Mouse (Mus musculus) 3T3-L1 (cell line): ENCODE data around the gene Cpne9.
A peak's percentile ranks its signal among the peaks of the same experiment; 100 is the strongest.

Source experiments
- DNase-seq: peaks from one replicate; pipeline ENCODE4 v3.0.0-alpha.2; 2015; ENCODE audit warnings: low read depth, low spot score

Cpne9 gene

DNA sequence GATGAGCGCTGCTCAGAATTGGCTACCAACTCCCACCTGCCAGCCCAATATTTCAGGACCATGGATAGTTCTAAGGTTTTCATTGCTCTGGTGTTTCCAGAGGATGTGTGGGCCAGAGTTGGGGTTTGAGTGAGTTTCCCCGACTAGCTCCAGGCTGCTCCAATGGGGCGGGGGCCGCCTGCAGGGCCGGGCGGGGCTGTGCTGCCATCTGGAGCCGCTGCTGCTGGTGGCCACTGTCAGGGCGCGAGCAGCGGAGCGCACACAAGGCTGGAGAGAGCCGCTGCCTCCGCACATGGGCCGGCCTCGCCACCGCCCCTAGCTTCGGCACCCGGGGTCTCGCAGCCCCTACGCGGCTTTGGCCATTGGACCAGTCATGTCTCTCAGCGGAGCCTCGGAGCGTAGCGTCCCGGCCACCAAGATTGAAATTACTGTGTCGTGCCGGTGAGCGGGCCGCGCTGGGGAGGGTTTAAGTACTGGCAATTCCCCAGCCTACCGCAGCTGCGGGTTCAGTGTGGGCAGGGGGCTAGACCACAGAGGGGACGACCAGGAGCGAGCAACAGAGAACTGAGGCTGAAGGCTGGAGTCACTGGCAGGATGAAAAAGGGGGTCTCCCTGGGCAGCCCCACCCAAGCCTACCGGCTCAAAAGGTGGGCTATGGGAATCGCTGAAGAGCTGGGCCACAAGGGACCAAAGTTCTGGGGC, at the start of gene Cpne9:
Gene Cpne9 (plus strand): TSS at position 207 of the 702 bp plus-strand sequence.
- peak; percentile 50 for DNase-seq

DNA sequence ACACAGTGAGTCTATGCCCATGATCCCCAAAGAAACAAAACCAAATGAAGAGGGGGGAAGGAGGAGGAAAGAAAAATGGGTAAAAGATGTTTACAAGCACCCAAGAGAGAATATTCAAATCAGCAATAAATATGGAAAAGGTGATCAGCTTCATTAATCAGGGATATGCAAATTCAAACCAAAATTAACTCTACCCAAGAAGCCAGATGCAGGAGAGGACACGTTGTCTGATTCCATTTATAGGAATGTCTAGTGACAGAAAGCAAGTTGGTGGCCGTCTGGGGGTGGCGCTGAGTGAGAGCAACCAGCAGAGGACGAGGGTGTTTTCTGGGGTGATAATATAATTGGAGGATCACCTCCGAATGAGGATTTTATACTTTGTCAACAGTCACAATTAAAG, 47.0 kb upstream of the Cpne9 start:
- no peak for DNase-seq

DNA sequence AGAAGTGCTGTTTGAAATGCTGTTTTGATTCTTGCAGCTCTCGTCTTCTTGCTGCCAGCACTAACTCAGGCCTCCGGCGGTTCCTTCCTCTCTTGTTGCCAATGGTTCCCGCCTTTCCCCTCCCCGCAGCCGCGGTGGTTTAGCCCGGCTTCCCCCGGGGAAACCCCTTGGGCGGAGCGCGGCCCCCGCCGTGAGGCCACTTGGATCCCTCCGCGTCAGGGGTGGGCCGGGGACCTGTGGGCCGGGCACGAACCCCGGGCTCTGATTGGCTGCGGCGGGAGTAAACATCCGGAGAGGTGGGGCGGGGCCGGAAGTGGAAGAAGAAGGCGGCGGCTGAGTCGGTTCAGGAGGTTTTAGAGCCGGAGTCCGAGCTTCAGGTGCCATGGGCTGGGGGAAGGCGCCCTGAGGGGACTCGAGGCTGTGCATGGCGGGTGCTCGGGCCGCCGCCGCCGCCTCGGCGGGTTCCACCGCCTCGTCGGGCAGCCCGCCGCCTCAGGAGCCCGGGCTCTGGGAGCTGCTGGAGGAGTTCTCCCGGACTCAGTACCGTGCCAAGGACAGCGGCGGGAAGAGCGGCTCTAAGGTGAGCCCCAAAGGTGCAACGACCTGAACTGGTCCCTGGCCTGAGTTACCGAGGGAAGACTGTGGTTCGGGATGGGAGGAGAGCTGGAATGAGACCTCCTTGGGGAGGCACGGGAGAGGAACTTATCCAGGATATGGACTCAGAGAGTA, 44.4 kb upstream of the Cpne9 start, which contains the start of gene Mtmr14:
Gene Mtmr14 (plus strand): TSS at position 302 of the 729 bp plus-strand sequence.
- DNase-seq: peak; percentile 97

DNA sequence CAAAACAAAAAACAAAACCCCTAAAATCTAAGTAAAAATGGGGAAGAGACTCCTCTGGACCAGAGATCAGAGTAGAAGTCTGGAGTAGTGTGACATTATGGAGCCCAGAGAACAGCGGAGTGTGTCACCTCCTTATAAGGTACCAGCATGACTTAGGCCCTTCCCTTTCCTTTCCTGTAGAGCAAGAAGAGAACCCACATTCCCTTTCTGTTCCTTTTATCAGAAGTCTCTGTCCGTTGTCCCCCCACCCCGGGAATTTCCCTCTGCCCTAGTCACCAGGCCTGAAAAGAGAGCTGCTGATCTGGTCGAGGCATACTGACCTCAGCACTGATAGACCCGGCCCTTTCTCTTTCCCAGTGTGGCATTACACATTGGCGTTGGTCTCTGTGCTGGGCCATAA, 43.7 kb upstream of the Cpne9 start:
- DNase-seq: peak; percentile 46

DNA sequence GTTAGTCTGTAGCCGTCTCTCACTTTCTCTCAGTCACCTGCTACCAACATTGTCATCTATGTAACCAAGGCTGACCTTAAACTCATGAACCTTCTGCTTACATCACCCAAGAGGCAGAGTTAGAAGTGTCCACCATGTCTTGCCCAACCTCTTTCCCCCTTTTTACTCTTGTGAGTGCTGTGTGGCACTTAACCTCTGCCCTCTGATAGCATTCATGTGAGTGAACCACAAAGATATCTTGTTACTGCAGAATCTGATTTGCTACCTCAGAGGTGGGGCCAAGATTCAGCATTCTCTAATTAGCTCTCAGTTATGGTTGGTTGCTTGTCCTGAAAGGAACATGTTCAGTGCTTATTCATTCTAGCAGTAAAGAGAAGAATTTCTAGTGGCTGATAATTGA, 39.4 kb upstream of the Cpne9 start:
- DNase-seq: no peak

DNA sequence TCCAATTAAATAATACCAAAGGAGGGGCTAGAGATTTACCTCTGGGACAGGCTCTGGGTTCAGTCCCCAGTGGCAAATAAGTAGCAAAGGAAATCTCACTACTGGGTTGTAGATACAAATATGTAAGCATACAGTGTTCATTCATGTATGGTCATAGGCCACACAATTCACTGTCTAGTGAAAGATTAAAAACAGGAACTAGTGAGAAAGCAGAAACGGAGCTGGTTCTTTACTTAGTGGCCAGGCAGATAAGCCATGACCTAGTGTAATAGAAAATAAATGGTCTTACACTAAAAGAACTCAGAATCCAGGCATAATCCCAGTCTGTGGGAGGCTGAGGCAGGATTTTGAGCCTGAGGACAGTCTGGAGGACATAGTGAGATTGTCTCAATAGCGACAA, 36.5 kb upstream of the Cpne9 start:
- no peak for DNase-seq

DNA sequence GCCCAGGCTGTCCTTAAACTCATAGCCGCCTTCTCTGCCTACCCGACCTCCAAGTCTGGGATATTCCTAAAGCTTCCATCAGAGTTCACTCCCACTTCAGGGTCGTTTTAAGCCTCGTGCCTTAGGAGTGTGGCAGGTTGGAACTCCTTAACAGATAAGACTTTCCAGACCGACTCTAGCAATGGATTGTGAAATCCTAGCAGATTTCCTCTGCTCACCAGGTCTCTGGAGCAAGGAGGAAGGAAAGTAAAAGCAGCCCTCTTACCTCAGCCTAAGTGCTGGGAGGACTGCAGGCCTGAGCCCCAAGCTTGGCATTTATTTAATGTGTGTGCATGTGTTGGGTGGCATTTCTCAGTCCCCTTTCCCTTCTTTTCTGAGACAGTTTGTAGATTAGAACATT, 31.3 kb upstream of the Cpne9 start:
- DNase-seq: no peak

DNA sequence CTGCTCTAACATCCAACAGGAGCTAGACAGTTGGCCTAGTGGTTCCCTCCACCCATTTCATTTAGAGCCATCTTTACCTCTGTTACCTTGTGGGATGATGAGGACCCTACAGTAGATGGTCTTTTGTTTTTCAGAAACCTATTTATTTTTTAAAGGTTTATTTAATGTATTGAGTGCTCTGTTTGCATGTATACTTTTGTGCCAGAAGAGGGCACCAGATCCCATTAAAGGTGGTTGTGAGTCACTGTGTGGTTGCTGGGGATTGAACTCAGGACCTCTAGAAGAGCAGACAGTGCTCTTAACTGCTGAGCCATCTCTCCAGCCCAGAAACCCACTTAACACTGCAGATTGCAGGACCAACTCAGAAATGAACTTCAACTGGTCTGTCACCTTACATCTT, 30.2 kb upstream of the Cpne9 start:
- peak; percentile 45 for DNase-seq

DNA sequence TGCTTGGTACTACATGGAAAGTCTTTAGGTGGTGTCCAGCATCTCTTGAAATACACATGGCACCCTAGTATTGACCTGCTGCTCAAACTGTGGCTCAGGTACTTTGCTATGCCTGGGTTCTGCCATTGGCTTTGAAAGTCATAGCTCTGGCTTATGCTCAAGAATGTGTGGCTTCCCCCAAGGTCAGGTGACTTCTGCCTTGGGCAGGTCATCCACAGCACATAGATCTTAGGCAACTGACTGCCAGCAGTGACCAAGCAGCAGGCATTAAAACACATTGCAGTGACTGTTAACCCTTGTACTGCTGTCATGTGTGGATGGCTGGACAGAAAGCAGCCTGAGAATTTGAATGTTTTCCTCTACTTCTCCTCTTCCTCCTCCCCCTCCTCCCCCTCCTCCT, 27.2 kb upstream of the Cpne9 start:
- DNase-seq: peak; percentile 37

DNA sequence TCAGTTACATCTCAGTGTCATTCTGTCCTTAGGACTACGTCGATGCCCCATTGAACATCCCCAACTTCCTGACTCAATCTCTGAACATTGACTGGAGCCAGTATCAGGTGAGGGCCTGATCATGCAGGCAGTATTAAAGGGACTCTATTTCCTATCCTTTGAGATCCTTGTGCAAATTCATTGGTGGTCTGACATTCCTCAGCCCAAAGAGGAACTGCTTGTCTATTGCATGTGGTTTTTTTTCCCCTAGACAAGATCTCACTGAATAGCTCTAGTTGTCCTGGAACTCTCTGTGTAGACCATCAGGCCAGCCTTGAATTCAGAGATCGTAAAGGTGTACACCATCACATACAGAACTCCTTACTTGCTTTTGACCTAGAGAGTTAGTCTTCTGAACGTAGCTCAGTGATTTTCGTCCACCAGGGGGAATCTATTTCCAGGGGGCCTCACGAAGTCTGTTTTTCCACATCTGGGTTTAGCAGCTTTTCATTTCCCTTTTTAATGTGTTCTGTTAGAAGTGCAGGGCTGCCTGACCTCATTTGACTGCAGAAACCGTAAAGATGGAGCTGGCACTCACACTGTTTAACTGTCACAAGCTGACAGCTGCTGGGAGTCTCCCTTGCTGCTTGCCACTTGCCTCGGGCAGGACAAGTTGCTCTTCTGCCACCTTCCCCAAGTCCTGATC, 20.8 kb upstream of the Cpne9 start:
- DNase-seq: peak; percentile 14

DNA sequence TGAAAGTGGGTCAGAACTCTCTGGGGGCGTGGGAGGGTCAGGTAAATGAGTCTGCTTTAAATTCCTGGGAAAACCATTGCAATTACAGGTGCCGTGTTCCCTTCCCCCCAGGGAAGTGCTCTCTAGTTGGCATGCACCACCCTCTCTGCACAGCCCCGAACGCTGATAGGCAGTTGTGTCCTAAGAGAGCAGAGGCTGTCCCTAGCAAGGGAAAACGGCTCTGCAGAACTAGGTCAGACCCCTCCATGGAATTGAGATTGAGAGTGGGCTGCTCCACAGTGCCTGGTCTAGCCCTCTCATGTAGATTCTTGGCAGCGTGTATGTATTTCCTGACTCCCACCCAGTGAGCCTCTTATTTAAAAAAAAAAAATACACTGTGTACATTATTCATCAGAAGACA, 18.6 kb upstream of the Cpne9 start:
- no peak for DNase-seq

DNA sequence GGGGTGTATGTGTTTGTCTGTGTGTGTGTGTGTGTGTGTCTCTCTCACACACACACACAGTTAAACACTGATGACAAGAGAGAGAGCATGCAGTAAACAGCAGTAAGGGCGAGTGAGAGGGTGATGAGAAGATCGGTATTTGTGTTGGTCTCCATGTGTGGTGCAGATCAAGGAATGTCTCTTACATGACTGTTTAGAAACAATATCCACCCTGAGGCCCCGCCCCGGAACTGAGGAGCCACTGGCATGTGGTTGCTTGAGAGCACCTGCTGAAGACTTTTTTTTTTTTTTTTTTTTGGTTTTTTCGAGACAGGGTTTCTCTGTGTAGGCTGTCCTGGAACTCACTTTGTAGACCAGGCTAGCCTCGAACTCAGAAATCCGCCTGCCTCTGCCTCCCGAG, 17.7 kb upstream of the Cpne9 start:
- no peak for DNase-seq

DNA sequence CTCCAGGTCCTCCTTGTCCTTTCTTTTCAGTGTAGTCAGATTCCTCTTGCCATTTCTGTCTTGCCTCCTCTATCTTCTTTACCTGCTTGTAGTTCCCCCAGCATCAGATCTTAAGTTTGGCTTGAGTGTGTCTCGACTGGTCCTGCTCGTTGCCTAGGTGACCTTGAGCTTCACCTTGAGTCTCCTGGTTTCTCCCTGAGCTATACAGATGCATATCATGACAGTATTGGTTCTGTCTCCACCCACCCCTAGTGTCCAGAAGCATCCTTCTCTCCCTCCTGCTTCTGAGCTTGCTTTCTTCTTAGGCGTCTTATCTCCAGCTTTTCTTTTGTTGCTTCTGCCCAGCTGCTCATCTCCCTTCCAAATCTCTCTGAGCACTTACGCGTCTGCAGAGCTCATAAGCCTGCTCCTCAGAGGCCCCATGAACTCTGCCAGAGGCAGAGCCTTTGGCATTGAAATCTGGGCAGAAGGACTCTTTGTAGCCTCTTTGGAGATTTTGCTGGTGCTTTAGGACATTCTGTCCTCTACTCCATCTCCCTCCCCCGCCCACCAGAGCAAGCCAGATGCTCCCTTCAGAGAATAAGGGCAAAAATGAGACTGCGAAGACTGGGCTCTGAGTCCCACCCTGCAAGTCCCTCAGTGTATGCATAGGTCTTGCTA, 15.0 kb upstream of the Cpne9 start:
- DNase-seq: no peak

DNA sequence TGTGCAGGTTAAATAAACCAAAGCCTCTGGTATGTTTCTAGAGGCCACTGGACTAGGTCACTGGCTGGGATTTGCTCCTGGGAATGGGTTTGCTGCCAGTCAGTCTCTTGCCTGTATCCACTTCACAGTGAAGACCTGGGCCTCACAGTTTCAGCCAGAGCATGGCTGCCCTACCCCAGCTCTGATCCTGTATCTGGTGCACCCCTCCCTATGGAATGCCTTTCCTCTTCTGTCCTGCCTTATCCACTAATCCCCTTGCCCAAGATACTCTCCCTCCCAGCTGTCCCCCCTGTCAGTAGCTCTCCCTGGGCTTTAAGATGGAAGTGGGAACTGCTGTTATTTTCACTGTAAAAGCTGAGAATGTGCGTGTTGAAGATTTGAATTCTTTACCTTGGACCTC, 14.1 kb upstream of the Cpne9 start:
- DNase-seq: no peak

DNA sequence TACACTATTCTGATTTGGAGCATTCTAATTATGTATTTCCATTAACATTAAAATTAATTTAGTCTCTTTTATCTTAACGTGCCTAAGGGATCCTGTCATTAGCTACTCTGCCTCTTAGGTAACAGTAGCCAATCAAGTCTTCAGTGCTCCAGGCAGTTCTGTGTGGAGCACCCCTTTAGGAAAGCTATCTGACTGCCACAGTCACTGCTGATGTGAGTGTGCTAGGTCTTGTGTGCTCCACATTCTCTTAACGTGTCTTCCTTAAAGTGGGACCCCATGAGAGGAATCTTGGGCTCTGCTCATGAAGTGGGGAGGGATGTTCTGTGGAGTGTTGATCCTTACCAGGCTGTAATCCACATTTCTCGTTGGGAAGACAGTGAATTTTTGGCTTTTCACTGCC, 9.7 kb upstream of the Cpne9 start:
- DNase-seq: no peak

DNA sequence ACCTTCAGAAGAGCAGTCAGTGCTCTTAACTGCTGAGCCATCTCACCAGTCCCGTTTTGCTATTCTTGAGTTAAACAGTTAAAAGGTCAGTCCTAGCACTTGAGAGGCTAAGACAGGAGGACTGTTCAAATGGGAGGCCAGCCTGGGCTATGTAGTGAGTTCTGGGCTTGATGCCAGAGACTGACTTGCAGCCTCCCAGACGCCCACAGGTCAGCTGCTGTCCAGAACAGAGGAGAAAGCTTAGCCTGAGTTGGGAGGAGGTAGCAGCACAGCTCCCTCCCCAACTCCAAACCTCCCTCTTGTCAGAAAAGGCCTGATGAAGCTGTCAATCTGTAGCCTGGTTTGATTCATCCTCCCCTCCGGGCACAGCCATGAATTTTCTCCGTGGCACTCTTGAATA, 5.3 kb upstream of the Cpne9 start:
- DNase-seq: peak; percentile 79

DNA sequence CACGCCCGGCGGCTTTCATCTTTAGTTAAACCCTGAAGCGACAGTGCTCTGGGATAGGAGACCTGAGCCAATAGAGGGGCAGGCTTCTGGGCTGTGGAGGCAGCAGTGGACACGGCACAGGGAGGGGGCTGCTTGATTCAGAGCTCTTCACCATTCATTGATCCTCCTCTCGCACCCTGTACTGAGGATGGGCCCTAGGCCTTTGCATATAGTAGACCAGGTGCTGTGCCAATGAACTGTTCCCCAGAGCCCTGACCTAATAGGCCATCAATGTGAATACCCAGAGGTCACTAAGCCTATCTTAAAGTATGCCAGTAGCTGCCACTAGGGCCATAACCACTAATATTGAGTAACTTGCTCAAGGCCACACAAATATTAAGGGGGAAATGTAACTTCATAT, 431 bp upstream of the Cpne9 start:
- DNase-seq: peak; percentile 7

DNA sequence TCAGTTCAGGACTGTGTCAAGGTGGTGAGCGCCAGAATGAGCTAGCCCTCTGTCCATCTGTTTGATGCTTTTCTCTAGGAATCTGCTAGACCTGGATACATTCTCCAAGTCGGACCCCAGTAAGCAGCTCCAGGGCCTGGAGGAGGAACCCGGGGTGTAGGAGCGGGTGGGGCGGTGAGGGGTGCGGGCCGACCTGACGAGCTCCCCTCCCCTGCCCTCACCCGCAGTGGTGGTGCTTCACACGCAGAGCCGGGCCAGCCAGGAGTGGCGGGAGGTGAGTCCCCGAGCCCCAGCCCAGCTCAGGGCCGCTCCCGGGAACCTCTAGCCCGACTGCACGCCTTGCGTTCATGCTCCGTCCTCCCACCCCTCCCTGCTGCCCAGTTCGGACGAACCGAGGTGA, 862 bp downstream of the Cpne9 start:
- DNase-seq: no peak

DNA sequence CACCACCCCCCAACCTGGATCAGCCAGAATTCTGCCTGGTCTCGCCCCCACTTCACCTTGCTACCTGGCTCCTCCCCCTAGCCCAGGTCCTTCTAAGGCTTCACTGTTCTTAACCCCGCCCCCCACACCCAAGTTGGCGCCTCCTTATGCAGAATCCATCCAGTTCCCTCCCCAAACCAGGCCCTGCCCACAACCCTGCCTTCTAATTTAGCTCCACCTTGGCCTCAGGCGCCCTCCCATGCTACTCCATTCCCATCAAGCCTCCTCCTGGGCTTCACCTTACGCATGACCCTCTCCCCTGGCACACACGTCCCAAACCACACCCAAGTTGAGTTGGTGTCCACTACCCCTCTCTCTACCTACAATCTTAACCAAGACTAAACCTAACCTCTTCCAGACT, 1.4 kb downstream of the Cpne9 start:
- no peak for DNase-seq

DNA sequence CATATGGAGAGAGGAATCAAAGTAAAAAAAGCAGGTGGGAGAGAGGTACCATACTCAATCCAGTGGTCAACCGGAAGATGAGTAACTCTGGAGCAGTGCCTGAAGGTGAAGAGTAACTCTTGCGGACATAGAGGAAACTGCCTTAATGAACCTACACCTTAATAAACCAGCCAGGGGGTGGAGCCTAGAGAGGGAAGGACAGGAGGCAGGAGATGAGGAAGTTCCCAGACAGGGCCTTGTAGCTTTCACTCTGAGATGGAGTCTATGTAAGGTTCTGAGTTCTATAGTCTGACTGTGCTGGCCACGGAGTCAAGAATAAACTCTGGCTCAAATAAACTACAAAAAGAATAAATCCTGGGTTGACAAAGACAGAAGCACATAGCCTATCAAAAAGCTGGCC, 2.8 kb downstream of the Cpne9 start:
- no peak for DNase-seq

DNA sequence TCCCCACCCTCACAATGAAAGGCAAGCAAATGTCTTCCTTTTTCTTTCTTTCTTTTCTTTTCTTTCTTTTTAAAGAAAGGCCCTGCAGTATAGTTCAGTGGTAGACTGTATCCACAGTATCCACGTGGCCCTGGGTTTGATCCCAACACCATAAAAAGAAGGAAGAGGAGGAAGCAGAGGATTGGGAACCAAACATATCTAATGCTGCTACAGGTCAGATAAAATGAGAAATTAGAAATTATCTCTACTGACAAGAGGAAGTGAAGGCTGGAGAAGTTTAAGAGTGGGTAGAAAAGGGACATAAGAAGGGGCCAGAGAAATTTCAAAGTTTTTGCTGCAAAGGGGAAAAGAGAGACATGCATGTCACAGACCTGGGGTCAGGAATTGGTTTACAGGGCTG, 4.2 kb downstream of the Cpne9 start:
- no peak for DNase-seq

DNA sequence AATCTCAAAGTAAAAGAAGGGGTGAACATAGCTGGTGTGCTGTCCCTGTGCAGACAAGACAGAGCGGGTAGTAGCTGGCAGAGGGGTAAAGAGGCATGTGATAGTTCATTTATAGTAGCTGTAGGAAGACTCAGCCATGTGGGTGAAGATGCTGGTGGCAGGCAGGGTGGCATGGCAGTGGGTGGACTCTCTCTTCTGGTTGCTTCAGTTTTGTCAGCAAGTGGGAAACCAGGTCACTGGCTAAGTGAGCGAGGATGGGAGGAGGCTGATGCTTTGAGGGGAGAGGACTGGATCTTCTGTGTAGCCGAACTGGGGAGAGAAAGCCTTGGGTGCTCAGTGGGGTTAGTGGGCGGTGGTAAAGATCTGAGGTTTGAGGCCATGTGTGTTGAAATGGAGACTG, 5.1 kb downstream of the Cpne9 start:
- DNase-seq: no peak
